Mouse (Mus musculus) MEL (cell line): ENCODE results near the gene Canx. TPM values are rescaled to one million over a fixed set of nuclear protein-coding genes. Genes with fewer than 3 reads are reported as not detected.

Experiments
- DNase-seq: peaks from one replicate; pipeline ENCODE4 v3.0.0; 2011; ENCODE audit warnings: low read depth, low spot score
- H3K27ac ChIP-seq: 2 replicates; pipeline ENCODE4 v1.5.1; 2012; ENCODE audit warnings: low read depth, mild to moderate bottlenecking, control low read depth, low read length, moderate library complexity; ENCODE audit not compliant: control insufficient read depth
- H3K27me3 ChIP-seq, 2 experiments: fragments of 150-350 bp in 1 of 2; sonication (generic) in 1 of 2; 2 replicates each; pipeline ENCODE4 v1.6.1; 2012; ENCODE audit warnings: low read length in 2 of 2, mild to moderate bottlenecking in 2 of 2, improper control_type of control experiment in 1 of 2, moderate library complexity in 1 of 2; ENCODE audit not compliant: insufficient read depth in 2 of 2, control insufficient read depth in 1 of 2
- H3K36me3 ChIP-seq, 2 experiments: 2 replicates each; pipeline ENCODE4 v1.6.1; 2012 to 2014; ENCODE audit warnings: low read length in 2 of 2, improper control_type of control experiment in 1 of 2, inconsistent platforms in 1 of 2, mild to moderate bottlenecking in 1 of 2; ENCODE audit not compliant: insufficient read depth in 2 of 2, control insufficient read depth in 1 of 2
- H3K4me1 ChIP-seq, 2 experiments: fragments of 150-350 bp in 1 of 2; sonication (generic) in 1 of 2; 2 replicates each; pipeline ENCODE4 v1.6.1; 2012; ENCODE audit warnings: low read length in 2 of 2, improper control_type of control experiment in 1 of 2, mild to moderate bottlenecking in 1 of 2; ENCODE audit not compliant: insufficient read depth in 2 of 2, control insufficient read depth in 1 of 2
- H3K4me3 ChIP-seq, 2 experiments: fragments of 150-350 bp in 1 of 2; sonication (generic) in 1 of 2; 2 replicates each; pipeline ENCODE4 v1.5.1; 2012; ENCODE audit warnings: low read depth in 2 of 2, low read length in 2 of 2, mild to moderate bottlenecking in 2 of 2, moderate library complexity in 2 of 2, control low read depth in 1 of 2, improper control_type of control experiment in 1 of 2; ENCODE audit not compliant: control insufficient read depth in 1 of 2, insufficient read depth in 1 of 2
- H3K79me2 ChIP-seq: 2 replicates; pipeline ENCODE4 v1.6.1; 2012; ENCODE audit warnings: mild to moderate bottlenecking, low read length, moderate library complexity; ENCODE audit not compliant: control insufficient read depth, poor library complexity, insufficient read depth
- H3K9ac ChIP-seq: 2 replicates; pipeline ENCODE4 v1.6.1; 2012; ENCODE audit warnings: low read depth, mild to moderate bottlenecking, control low read depth, low read length, moderate library complexity; ENCODE audit not compliant: control insufficient read depth, poor library complexity, severe bottlenecking
- H3K9me3 ChIP-seq: fragments of 150-350 bp; sonication (generic); replicated peaks from 2 replicates; pipeline ENCODE4 v1.6.1; 2012; ENCODE audit warnings: mild to moderate bottlenecking, low read length, improper control_type of control experiment, moderate library complexity; ENCODE audit not compliant: insufficient read depth
- CHD1 ChIP-seq: IDR thresholded peaks from 2 replicates; pipeline ENCODE4 v1.6.1; 2012; ENCODE audit warnings: low read depth, mild to moderate bottlenecking, inconsistent platforms, low read length, improper control_type of control experiment
- CHD2 ChIP-seq: IDR thresholded peaks from 2 replicates; pipeline ENCODE4 v1.6.1; 2011; ENCODE audit warnings: low read length, improper control_type of control experiment
- ELF1 ChIP-seq: IDR thresholded peaks from 2 replicates; pipeline ENCODE4 v1.6.1; 2014; ENCODE audit warnings: low read depth, mild to moderate bottlenecking, inconsistent platforms, low read length, improper control_type of control experiment, moderate library complexity
- EP300 ChIP-seq, 2 experiments: IDR thresholded peaks; 2 replicates each; pipeline ENCODE4 v1.6.1; 2011; ENCODE audit warnings: improper control_type of control experiment in 2 of 2, low read length in 2 of 2, low read depth in 1 of 2, mild to moderate bottlenecking in 1 of 2
- ETS1 ChIP-seq: IDR thresholded peaks from 2 replicates; pipeline ENCODE4 v1.6.1; 2012; ENCODE audit warnings: low read depth, mild to moderate bottlenecking, inconsistent platforms, low read length, improper control_type of control experiment, moderate library complexity
- GABPA ChIP-seq: IDR thresholded peaks from 2 replicates; pipeline ENCODE4 v1.6.1; 2012; ENCODE audit warnings: low read depth, mild to moderate bottlenecking, inconsistent platforms, low read length, improper control_type of control experiment, moderate library complexity
- GATA1 ChIP-seq: IDR thresholded peaks from 2 replicates; pipeline ENCODE4 v1.6.1; 2011; ENCODE audit warnings: low read depth, low read length, improper control_type of control experiment
- JUND ChIP-seq: IDR thresholded peaks from 2 replicates; pipeline ENCODE4 v1.6.1; 2011; ENCODE audit warnings: low read depth, mild to moderate bottlenecking, improper control_type of control experiment, low read length
- KAT2A ChIP-seq: conservative IDR thresholded peaks from 2 replicates; pipeline ENCODE4 v1.6.1; 2012; ENCODE audit warnings: low read depth, low read length, improper control_type of control experiment, inconsistent platforms
- MAFK ChIP-seq: IDR thresholded peaks from 2 replicates; pipeline ENCODE4 v1.6.1; 2011; ENCODE audit warnings: low read depth, mild to moderate bottlenecking, low read length, improper control_type of control experiment, borderline replicate concordance
- MEF2A ChIP-seq: IDR thresholded peaks from 2 replicates; pipeline ENCODE4 v1.6.1; 2014; ENCODE audit warnings: low read depth, mild to moderate bottlenecking, inconsistent platforms, low read length, improper control_type of control experiment; ENCODE audit not compliant: poor library complexity, insufficient replicate concordance, severe bottlenecking; ENCODE audit errors: extremely low read depth
- MYB ChIP-seq: IDR thresholded peaks from 2 replicates; pipeline ENCODE4 v1.6.1; 2011; ENCODE audit warnings: mild to moderate bottlenecking, low read depth, low read length, improper control_type of control experiment
- MYC ChIP-seq: IDR thresholded peaks from 2 replicates; pipeline ENCODE4 v1.6.1; 2011; ENCODE audit warnings: low read depth, mild to moderate bottlenecking, low read length, improper control_type of control experiment, moderate library complexity
- POLR2AphosphoS5 ChIP-seq: IDR thresholded peaks from 2 replicates; pipeline ENCODE4 v1.6.1; 2012; ENCODE audit warnings: low read depth, borderline replicate concordance, mild to moderate bottlenecking, inconsistent platforms, low read length, moderate library complexity, mixed read lengths
- RAD21 ChIP-seq: IDR thresholded peaks from 2 replicates; pipeline ENCODE4 v1.6.1; 2011; ENCODE audit warnings: mild to moderate bottlenecking, low read depth, low read length, improper control_type of control experiment
- RCOR1 ChIP-seq: IDR thresholded peaks from 2 replicates; pipeline ENCODE4 v1.6.1; 2012; ENCODE audit warnings: low read depth, mild to moderate bottlenecking, inconsistent platforms, low read length, improper control_type of control experiment
- TAL1 ChIP-seq: IDR thresholded peaks from 2 replicates; pipeline ENCODE4 v1.6.1; 2012; ENCODE audit warnings: mild to moderate bottlenecking, inconsistent platforms, low read length, moderate library complexity, mixed read lengths
- UBTF ChIP-seq: IDR thresholded peaks from 2 replicates; pipeline ENCODE4 v1.6.1; 2012; ENCODE audit warnings: low read depth, mild to moderate bottlenecking, inconsistent platforms, low read length, improper control_type of control experiment, moderate library complexity, borderline replicate concordance; ENCODE audit not compliant: insufficient read depth
- USF1 ChIP-seq: IDR thresholded peaks from 2 replicates; pipeline ENCODE4 v1.6.1; 2014; ENCODE audit warnings: low read depth, mild to moderate bottlenecking, inconsistent platforms, low read length, improper control_type of control experiment, moderate library complexity
- ZC3H11A ChIP-seq: IDR thresholded peaks from 2 replicates; pipeline ENCODE4 v1.6.1; 2012; ENCODE audit warnings: low read depth, mild to moderate bottlenecking, inconsistent platforms, low read length, improper control_type of control experiment
- ZKSCAN1 ChIP-seq: IDR thresholded peaks from 2 replicates; pipeline ENCODE4 v1.6.1; 2012; ENCODE audit warnings: low read depth, mild to moderate bottlenecking, inconsistent platforms, low read length, improper control_type of control experiment, moderate library complexity
- ZMIZ1 ChIP-seq: IDR thresholded peaks from 2 replicates; pipeline ENCODE4 v1.6.1; 2012; ENCODE audit warnings: low read depth, mild to moderate bottlenecking, inconsistent platforms, low read length, improper control_type of control experiment, moderate library complexity
- polyA plus RNA-seq, 2 experiments: library from polyadenylated mRNA; stranded (reverse) in 1 of 2; unstranded in 1 of 2; fragments of >175 nt in 1 of 2; fragments of >200 nt in 1 of 2; gene quantifications; 2 replicates each; pipeline versions ENCODE4 v1.2.1 to v1.2.4; 2012; ENCODE audit warnings: low replicate concordance in 2 of 2, low read depth in 1 of 2; ENCODE audit not compliant: insufficient read length in 2 of 2, insufficient read depth in 1 of 2, missing spikeins in 1 of 2
- total RNA-seq: library from RNA; depleted of rRNA; stranded (reverse); fragments of 300-350 nt; gene quantifications from 2 replicates; pipeline ENCODE4 v1.2.3, GENCODE M21; 2012

Canx gene
- total and polyA plus RNA-seq, 3 experiments, result 390 to 867 (median 464) TPM

DNA sequence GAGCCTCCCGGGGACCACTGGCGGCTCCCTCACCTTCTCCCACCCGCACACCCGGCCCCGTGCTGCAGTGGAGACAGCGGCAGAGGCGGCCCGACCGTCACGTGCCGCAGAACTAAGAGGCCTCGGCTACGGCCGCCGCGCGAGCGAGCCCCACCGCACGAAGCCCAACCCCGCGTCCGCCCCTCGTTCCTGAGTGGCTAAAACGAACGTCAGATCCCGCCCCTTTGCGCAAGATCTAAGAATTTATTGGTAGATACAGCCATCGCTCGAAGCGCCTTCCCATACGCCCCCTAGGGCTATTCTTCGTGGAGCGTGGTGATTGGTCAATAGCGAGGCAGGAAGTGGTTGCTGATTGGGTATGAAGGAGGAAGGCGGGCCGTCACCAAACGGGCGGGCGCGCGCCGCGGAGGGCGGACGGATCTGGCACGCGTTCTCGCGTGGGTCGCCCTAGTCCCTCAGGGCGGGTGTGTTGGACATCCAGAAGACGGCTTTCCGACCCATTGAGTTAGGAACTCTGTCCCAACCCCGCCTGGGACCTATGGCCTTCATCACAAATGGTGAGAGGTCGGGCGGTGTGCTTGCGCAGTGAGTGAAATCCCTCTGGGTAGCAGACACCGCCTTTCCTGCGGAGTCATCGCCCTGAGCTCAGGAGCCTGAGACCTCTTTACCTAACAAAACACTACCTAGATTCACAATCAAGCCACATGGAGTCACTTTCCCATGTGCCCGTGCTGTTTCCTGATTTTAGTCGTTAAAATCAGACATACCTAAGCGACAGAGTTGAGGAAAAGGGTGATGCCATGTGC is at the start of gene Canx (continued):
- no peak for TF ChIP-seq JUND
- no peak for TF ChIP-seq MYB
- TF ChIP-seq CHD2, result peak; percentile 94
- no peak for TF ChIP-seq RAD21
- TF ChIP-seq ZC3H11A, result no peak

DNA sequence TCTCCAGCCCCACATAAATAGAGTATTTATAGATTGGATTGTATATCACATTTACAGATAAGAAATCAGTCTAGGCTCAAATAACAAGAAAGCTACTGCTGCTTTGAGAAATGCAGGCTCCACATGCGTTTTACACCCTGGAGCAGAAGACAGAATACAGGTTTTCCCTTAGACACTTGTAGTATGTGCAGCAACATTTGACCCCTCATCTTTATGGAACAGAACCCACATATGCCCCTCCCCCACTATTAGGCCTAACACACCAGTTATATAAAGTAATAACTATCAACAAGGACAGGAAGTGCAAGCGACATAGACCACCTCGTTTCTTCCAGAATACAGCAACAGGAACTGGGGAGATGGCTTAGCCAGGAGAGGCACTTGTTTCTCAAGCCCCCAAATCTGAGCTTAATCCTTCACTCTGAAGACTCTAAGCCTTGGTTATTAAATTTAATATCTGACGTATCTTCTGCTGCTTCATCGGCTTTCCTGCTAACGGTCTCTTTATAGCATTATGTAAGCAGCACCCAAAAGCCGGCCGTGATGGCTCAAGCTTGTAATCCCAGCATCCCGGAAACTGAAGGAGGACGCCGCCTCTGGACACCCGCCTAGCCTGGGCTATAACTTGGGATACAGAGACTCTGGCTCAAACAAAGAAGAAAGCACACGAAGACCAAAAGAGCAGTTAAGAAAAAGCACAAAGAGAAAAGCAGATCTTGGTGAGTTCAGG is 49.0 kb upstream of the Canx start:
- Histone ChIP-seq H3K4me3 (no peak overlapping the region), H3K27ac (no peak overlapping the region), H3K9ac (no peak overlapping the region), H3K79me2 (peaks cover 22% of the 10 kb centered on the region), H3K36me3 (peaks cover 9 to 29% of the 10 kb centered on the region in 2 experiments), H3K4me1 (peaks cover 11 to 25% of the 10 kb centered on the region in 2 experiments), H3K27me3 (no peaks in the 10 kb centered on the region), H3K9me3 (no peaks in the 10 kb centered on the region)
- no peak for DNase-seq
- TF ChIP-seq USF1 (no peak), UBTF (no peak), GABPA (no peak), POLR2AphosphoS5 (no peak), CHD2 (no peak), KAT2A (no peak), MYC (no peak), ZKSCAN1 (no peak), ELF1 (no peak), CHD1 (no peak), ZMIZ1 (no peak), MEF2A (no peak), EP300 (IDR thresholded peaks at IDR 0.05; ENCODE audit: low read depth in 1 of 2, low read length in 2 of 2) (no peak), RCOR1 (no peak), MAFK (no peak), MYB (no peak), RAD21 (no peak), ETS1 (no peak), TAL1 (no peak), GATA1 (no peak)
